Mouse (Mus musculus): ENCODE measurements around the gene Trappc1.
"Not testable (repeated sequence)": the region's sequence is repeated elsewhere in the genome, so short reads cannot be mapped to it uniquely, and the experiment has no call there.

The Trappc1 gene

GRCm38 (mm10) chr11:69323667-69324111 lies at the start of gene Trappc1, which contains the start of gene Cntrob:
Gene Trappc1, plus strand, starts transcription at chr11:69323980.
Gene Cntrob, minus strand, starts transcription at chr11:69323775.
- DNase-seq (ENCODE audit: low spot score), result peak; percentile 96

GRCm38 (mm10) chr11:69275650-69276049 lies 48.1 kb upstream of the Trappc1 start:
- no peak for DNase-seq (ENCODE audit: low spot score)

GRCm38 (mm10) chr11:69276081-69276480 lies 47.7 kb upstream of the Trappc1 start:
- no peak for DNase-seq (ENCODE audit: low spot score)

- no peak for DNase-seq (ENCODE audit: low spot score)
Measured at GRCm38 (mm10) chr11:69277267-69277666, 46.5 kb upstream of the Trappc1 start.

GRCm38 (mm10) chr11:69291111-69291510 lies 32.7 kb upstream of the Trappc1 start:
- no peak for DNase-seq (ENCODE audit: low spot score)

GRCm38 (mm10) chr11:69295286-69295685 lies 28.5 kb upstream of the Trappc1 start:
- DNase-seq (ENCODE audit: low spot score), result no peak

GRCm38 (mm10) chr11:69297799-69298198 lies 26.0 kb upstream of the Trappc1 start:
- no peak for DNase-seq (ENCODE audit: low spot score)

- DNase-seq (ENCODE audit: low spot score), result no peak
Measured at GRCm38 (mm10) chr11:69298231-69298630, 25.5 kb upstream of the Trappc1 start.

GRCm38 (mm10) chr11:69302817-69303216 lies 21.0 kb upstream of the Trappc1 start:
- DNase-seq (ENCODE audit: low spot score), result no peak

GRCm38 (mm10) chr11:69305291-69305690 lies 18.5 kb upstream of the Trappc1 start:
- DNase-seq (ENCODE audit: low spot score), result no peak

GRCm38 (mm10) chr11:69306039-69306438 lies 17.7 kb upstream of the Trappc1 start:
- no peak for DNase-seq (ENCODE audit: low spot score)

- DNase-seq (ENCODE audit: low spot score), result no peak
Measured at GRCm38 (mm10) chr11:69311266-69311665, 12.5 kb upstream of the Trappc1 start.

- no peak for DNase-seq (ENCODE audit: low spot score)
Measured at GRCm38 (mm10) chr11:69316361-69316760, 7.4 kb upstream of the Trappc1 start.

GRCm38 (mm10) chr11:69318000-69318399 lies 5.8 kb upstream of the Trappc1 start:
- not testable (repeated sequence) for DNase-seq (ENCODE audit: low spot score)

GRCm38 (mm10) chr11:69321580-69321979 lies 2.2 kb upstream of the Trappc1 start:
- no peak for DNase-seq (ENCODE audit: low spot score)

- DNase-seq (ENCODE audit: low spot score), result no peak
Measured at GRCm38 (mm10) chr11:69322010-69322409, 1.8 kb upstream of the Trappc1 start.

GRCm38 (mm10) chr11:69322693-69323471 lies 898 bp upstream of the Trappc1 start:
- no peak for DNase-seq (ENCODE audit: low spot score)

GRCm38 (mm10) chr11:69324749-69325148 lies 969 bp downstream of the Trappc1 start:
- no peak for DNase-seq (ENCODE audit: low spot score)

GRCm38 (mm10) chr11:69325628-69326407 lies 2.0 kb downstream of the Trappc1 start, which contains the start of gene Kcnab3:
Gene Kcnab3, plus strand, starts transcription at chr11:69326258.
- DNase-seq (ENCODE audit: low spot score), result peak; percentile 68

- DNase-seq (ENCODE audit: low spot score), result peak; percentile 33
Measured at GRCm38 (mm10) chr11:69326408-69327156, 2.8 kb downstream of the Trappc1 start.

- DNase-seq (ENCODE audit: low spot score), result no peak
Measured at GRCm38 (mm10) chr11:69327157-69327442, 3.3 kb downstream of the Trappc1 start.

- DNase-seq (ENCODE audit: low spot score), result no peak
Measured at GRCm38 (mm10) chr11:69327648-69328047, 3.9 kb downstream of the Trappc1 start.
